Mouse (Mus musculus) megakaryocyte-erythroid progenitor cell, adult 5-6 weeks (primary cell): ENCODE data around the gene Ankdd1b. TPM values are rescaled to one million over a fixed set of nuclear protein-coding genes. Genes with fewer than 3 reads are reported as not detected.

Experiments used
- ATAC-seq: replicated peaks from 2 replicates; pipeline ENCODE4 v1.8.0; 2016; ENCODE audit warnings: mild to moderate bottlenecking, inconsistent platforms; ENCODE audit not compliant: severe bottlenecking, poor library complexity, low FRiP score, low TSS enrichment
- total RNA-seq, 2 experiments: library from RNA; stranded (forward) in 1 of 2; stranded (reverse) in 1 of 2; fragments of 200-1000, 215-1000 nt in 1 of 2; fragments of >200 nt in 1 of 2; fragmentation: Nextera tagmentation in 1 of 2; gene quantifications; 2 replicates each; pipeline ENCODE4 v1.2.3; 2014 to 2017

Gene Ankdd1b
- total RNA-seq, 2 experiments from 2014 or later = not detected

DNA sequence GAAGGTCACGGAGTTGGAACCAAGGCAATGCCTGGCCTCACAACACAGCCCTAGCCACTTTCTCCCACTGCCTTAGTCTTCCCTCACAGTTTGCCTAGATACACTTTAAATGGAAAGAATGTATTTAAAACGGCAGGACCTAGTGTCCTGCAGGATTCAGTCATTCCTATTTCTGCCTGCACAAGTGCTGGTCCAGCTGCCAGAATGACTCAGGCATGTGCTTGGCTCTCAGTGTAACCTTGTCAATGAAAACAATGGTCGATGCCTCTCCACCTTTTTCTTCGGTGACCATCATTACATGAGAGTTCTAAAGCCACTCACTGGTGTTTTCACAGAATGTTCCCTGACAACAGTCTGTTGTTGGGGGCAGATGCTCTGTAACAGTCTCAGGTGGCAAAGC is 52.5 kb downstream of the Ankdd1b start:
- ATAC-seq = no peak

DNA sequence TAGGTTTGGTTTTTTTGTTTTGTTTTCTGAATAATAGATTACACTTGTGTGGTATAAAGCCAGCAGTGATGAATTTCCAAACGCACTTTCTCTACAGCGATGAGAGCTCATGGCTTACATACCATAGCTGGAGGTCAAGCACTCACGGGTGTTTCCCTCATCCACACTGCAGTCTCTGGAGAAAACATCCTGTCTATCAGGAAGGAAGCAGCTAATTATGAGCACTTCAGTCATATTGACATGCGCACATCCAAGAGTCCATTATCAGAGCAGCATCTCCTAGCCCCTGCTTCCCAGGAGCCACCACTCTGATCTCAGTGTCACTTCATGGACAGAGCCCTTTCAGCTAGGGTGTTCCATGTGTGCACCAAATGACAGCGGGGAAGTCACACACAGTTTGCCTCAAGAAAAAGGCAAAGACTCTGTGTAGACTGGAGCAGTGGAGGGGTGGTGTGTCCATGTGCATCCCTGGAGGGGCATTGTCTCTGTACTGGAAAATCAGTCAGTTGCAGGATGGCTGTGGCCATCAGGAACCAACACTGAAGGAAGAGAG is 53.7 kb downstream of the Ankdd1b start:
- no peak for ATAC-seq

DNA sequence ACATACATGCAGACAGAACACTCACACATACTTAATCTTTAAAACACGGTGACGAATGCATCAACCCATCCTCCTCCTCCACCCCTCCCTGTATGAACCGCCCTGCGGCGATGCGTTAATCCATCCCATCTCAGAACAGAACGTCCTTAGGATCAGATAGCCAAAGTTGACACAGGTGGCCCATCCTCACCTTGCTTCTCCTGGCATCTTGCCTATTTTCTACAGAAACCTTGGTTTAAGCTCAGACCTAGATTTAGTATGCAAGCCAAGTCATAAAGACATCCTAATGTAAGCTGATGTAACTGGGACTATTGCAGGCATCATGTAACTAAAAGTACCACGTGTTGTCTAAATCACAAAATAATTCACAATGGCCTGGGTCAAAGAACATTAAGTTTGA is 54.6 kb downstream of the Ankdd1b start:
- no peak for ATAC-seq

DNA sequence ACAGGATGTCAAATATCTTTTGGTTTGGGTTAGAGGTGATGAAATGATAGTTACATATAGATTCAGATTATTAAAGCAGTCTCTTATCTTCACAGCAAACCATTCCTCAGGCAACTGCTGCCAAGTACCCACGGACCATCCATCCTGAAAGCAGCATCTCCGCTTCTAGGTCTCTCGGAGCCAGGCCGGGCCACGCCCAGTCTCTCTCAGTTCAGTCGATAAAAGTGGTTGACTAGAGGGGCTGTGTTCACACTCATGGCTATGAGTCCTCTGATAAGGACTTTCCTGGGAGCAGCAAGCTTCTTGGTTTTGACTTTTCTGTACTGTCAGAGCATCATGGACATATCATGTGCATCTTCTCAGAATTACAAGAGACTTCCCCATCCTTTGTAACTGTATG is 56.6 kb downstream of the Ankdd1b start:
- 0 out of 2 replicates have a peak, but pooled peaks have one; percentile 50 for ATAC-seq

DNA sequence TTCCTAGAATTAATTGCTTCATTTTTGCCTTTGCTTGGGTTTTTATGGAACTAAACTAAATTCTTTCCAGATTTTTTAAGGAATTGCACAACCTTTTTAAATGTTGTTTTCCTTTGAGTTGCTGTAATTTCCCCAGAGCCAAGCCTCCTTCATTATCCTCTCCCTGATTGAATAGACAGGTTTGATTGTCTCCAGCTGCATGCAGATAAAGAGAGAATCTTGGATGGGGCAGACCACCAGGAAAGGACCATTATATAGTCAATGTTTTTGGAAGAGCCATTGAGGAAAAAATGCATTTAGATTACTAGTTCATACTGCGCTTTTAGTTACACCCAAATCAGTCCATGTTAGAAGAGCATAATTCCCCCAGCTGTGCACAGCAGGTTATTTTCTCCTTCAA is 62.2 kb downstream of the Ankdd1b start:
- ATAC-seq = no peak

DNA sequence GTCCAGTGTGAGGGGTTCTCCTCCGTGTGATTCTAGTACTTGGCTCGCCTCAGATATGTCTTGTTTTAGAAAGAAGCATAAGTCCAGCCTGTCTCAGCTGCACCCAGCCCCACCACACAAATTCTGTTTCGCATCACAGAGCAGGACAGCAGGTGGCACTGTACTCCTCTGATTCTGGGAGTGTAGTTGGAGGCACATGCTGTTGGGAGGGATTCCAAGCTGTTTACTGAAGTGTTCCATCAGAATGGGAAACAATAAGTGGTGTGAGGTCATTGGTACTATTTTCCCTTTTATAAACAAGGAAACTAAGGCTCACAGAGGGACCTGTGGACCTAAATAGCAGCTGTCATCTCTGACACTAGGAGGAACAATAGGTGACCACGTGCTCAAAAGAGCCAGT is 64.0 kb downstream of the Ankdd1b start:
- ATAC-seq = peak; percentile 55; the same call in 1 of the 2 replicates

DNA sequence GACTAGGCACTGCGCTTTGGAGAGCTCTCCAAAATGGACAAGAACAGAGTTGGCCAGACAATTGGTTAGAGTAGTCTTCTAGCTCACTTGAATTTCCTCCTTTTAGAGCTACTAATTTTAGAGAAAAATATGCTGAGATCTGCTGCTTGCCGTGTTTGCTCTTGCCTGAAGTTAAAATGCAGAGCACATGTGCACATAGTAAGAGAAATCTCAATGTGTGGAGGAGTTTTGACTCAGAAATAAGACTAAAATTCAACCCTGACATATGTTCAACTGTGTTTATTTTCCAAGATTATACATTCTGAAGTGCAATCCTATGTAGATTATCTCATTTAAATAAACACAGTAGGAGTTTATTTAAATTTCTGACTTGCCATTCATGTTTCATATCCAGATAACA is 65.5 kb downstream of the Ankdd1b start:
- ATAC-seq = no peak

DNA sequence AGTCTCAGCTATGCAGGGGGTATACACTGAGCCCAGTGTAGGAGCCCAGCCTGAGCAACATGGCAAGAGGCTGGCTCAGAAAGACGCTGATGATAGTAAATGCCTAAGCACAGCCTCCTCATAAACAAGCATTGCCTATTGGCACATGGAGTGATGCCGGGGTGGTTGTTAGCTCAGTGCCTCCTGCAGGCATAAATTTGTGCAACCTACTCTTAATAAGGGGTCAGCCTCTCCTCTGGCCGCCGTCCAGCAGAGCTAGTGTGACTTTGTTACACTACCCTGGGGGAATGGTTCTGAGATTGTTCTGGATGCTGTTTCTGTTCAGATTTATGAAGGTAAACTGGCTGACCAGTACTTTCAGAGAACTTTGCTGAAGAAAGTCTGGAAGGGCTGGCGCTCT is 69.7 kb downstream of the Ankdd1b start:
- ATAC-seq = no peak

DNA sequence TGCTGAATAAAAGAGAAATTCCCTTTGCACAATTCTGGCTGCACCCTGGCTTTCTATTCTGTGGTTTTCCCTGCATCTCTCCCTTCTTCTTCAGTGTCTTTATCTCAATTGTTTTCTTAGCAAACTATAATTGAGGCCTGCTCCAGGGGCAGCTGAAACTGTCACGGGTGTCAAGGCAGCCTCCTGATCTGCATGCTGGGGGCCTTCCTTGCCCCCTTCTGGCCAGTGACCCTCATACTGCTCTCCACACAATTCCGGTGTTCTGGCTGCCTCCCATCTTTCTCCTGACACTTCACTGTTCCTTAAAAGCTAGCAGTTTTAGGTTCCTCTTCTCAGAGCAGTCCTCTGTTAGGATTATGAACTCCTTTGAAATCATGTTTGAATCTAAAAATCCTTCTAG is 81.7 kb downstream of the Ankdd1b start:
- no peak for ATAC-seq

DNA sequence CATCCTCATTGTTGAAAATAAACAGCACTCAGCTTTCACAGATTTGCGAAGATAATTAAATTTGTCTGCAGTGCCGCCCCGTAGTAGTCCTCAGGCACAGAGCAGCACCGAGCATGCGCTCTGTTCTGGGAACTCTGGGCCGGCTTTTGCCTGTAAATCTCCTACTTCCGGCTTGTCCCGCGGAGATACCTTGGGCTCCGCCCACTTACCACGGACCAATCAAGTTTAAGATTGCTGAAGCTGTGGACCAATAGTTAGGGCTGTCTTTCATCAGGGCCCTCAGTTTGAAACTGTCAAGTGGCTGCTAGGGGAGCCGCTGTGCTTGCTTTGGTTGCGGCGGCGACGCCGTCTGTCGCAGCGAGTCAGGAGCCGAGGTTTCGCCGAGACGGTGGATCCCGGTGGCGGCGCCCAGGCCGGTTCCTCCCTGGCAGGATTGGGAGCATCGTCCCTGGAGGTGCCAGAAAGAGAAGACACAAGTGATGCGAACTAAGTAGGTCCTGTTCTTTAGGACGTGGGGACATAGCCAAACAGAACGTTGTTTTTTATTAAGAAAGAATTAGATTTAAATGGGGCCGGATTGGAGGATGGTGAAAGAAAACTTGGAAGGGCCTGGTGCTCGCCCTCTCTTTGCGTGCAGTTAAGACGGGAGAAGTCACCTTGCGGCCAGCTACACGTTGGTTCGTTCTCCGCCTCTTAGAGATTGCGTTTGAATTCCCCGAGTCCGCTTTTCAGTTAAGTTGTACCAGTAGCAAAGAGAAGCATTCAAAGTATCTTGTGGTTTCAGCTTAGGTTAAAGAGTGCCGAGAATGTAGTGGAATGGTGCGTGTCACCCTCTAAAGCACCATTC is 82.7 kb downstream of the Ankdd1b start, which contains the start of gene Poc5:
Gene Poc5 (plus strand): TSS at position 253 of the 847 bp plus-strand sequence.
- ATAC-seq = peak; percentile 99

DNA sequence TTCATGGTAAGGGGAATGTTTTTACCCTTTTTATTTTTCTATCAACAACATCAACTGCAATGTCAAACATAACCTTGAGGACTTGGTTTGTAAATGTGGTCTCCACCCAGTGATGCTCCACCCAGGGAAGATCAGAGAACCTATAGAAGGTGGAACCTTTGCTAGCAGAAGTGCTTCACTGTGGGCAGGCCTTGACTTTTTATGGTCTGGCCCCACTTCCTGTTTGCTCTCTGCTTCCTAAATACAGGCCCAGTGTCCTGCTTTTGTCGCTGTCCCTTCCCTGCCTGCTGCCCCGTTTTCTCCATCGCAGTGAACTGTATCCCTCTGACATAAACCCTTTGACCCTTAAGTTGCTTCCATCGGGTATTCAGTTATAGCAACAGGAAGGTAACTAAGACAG is 93.1 kb downstream of the Ankdd1b start:
- ATAC-seq = no peak

DNA sequence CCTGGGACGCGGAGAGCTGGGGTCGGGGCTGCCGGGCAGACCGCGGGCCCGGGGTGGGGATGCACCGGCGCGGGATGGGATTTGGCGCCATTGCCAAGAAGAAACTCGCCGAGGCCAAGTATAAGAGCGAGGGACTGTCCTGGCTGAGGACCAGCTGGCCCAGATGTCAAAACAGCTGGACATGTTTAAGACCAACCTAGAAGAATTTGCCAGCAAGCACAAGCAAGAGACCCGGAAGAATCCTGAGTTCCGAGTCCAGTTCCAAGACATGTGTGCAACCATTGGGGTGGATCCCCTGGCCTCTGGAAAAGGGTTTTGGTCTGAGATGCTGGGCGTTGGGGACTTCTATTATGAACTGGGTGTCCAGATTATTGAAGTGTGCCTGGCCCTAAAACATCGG is 94.1 kb downstream of the Ankdd1b start:
- no peak for ATAC-seq

DNA sequence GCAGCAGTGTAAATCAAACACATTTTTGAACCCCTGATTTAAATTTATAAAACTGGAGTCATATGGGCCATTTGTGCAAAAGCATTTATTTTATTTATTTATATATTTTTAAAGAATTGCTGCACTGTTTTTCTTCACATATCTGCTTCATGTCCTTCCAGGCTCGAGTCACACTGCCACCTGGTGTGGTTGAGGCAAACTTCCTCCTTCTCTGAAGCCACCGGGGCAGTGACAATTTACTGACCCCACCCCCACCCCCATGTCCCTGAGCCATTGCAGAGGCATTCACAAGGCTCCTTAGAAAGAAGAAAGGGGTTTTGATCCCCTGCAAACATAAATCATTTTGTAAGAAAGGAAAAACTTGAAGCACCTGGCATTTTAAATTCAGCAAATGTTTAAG is 95.5 kb downstream of the Ankdd1b start:
- ATAC-seq = no peak

Other genes with a start within 250 kb of the Ankdd1b start
- 11.5 and 29.5 TPM in 2 replicates for gene Poc5, start 82.9 kb downstream of the Ankdd1b start, total RNA-seq (2014; fragmentation: Nextera tagmentation)
- 15.1 and 15.6 TPM in 2 replicates for gene Poc5, start 82.9 kb downstream of the Ankdd1b start, total RNA-seq (2017)
- not detected in 2 replicates for gene Gm17622, start 19.5 kb upstream of the Ankdd1b start, total RNA-seq (2014; fragmentation: Nextera tagmentation)
- gene Gm17622, start 19.5 kb upstream of the Ankdd1b start, total RNA-seq (2017) = not detected in 2 replicates
- gene Polk, start 71.4 kb upstream of the Ankdd1b start, total RNA-seq (2014; fragmentation: Nextera tagmentation) = 9.6 and 13.2 TPM in 2 replicates
- gene Polk, start 71.4 kb upstream of the Ankdd1b start, total RNA-seq (2017) = 14.9 and 22.9 TPM in 2 replicates
- gene Col4a3bp, start 71.4 kb upstream of the Ankdd1b start, total RNA-seq (2014; fragmentation: Nextera tagmentation) = 24.5 and 28.2 TPM in 2 replicates
- 42.6 and 56.8 TPM in 2 replicates for gene Col4a3bp, start 71.4 kb upstream of the Ankdd1b start, total RNA-seq (2017)
- gene Hmgcr, start 199.7 kb upstream of the Ankdd1b start, total RNA-seq (2014; fragmentation: Nextera tagmentation) = 28.3 and 49.1 TPM in 2 replicates
- gene Hmgcr, start 199.7 kb upstream of the Ankdd1b start, total RNA-seq (2017) = 27.7 and 34.4 TPM in 2 replicates